In the genomic region with DNA sequence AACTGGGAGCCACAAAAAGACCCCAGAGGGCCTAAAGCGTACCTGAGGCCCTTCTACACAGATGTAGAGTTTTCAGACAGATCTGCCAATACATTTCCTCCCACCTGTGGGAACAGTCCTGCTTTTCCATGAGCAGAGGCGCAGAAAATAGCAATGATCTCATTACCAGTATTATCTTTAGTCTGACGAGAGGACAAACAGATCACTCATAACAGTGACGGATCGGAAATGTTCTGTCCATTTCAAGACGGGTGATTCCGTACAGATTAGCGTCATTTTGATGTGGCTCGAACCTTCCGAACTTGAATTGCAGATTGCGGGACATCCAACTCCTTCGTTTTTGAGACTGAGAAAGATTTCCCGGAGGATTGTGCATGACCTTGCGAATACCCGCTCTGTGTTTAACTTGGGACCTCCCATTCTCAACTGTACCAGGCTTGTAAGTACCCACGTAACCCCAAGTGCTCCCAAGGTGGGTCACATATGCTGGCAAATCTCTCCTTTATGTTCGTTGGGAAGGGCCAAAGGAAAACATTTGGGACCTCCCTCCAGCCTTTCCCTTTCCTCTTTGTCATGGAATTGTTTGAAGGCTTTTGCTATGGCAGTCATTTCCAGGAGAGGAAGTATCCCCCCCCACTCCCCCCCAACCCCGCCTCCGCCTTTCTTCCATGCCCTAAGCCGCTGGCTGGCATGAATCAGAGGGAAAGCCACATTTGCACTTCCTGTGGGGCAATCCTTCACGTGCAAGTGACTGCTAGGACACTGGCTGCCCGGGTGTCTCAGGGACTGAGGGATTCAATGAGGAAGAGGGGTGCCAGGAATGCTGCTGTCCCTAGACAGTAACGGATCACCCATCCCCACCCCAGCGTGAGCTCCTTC, we compare ENCODE assay signal across 9 mouse cellular contexts. TPM values are rescaled to one million over a fixed set of nuclear protein-coding genes. Genes with fewer than 3 reads are reported as not detected.
DNase-seq lines count a peak whose midpoint lies in the region; ATAC-seq and TF ChIP-seq lines count a peak whose summit lies in the region.
"Had no signal": no experiment of that assay in that cellular context is flagged by ENCODE, and none has a peak within 500 bp of the region (broad histone marks: within the 10 kb centered on the region; RNA-seq: fewer than 3 reads in every experiment).

No protein-coding gene starts in this region.

- H3K4me1 ChIP-seq in limb, embryonic 10.5 days, result peaks cover 31% of the 10 kb centered on the region
- H3K4me1 ChIP-seq in midbrain, embryonic 14.5 days (ENCODE audit: control insufficient read depth, insufficient read depth, low read length), result peaks cover 12% of the 10 kb centered on the region

- H3K9me3 ChIP-seq in limb, embryonic 10.5 days (replicated peaks), result no peaks in the 10 kb centered on the region
- H3K9me3 ChIP-seq in midbrain, embryonic 14.5 days (ENCODE audit: control insufficient read depth, low read length), result peaks cover 5% of the 10 kb centered on the region; the same call in 1 of the 2 replicates

- H3K36me3 ChIP-seq in limb, embryonic 10.5 days, result no peaks in the 10 kb centered on the region
- no peaks in the 10 kb centered on the region for H3K36me3 ChIP-seq in midbrain, embryonic 14.5 days (ENCODE audit: control insufficient read depth, insufficient read depth, low read length)

- no peak overlapping the region for H3K27ac ChIP-seq in layer of hippocampus, adult 2 months
- H3K27ac ChIP-seq in limb, embryonic 10.5 days, result peak overlapping the region; percentile 79
- peak overlapping the region; percentile 57 for H3K27ac ChIP-seq in midbrain, embryonic 14.5 days (replicated peaks; ENCODE audit: low read depth, low read length)

- DNase-seq in layer of hippocampus, adult 2 months (ENCODE audit: low spot score in 2 of 2), result no peak
- DNase-seq in layer of hippocampus, postnatal 14 days (ENCODE audit: low spot score in 2 of 2), result no peak
- peak; percentile 39 for DNase-seq in heart, adult 8-10 months (ENCODE audit: low spot score)
- DNase-seq in limb, embryonic 10.5 days (ENCODE audit: low spot score), result no peak
- peak; percentile 64 for DNase-seq in midbrain, embryonic 14.5 days
- DNase-seq in thymus, postnatal 0 days (ENCODE audit: low spot score), result no peak
- DNase-seq in adrenal gland, adult (ENCODE audit: inconsistent age in 2 of 2, low spot score in 1 of 2), result no peak
- DNase-seq in B cell, adult 2 months, result no peak

- no peak for TF ChIP-seq CTCF in layer of hippocampus, adult 2 months (conservative IDR thresholded peaks at IDR 0.05)

- peak; percentile 62 for ATAC-seq in midbrain, embryonic 14.5 days (ENCODE audit: low FRiP score, low TSS enrichment)

- WGBS in limb, embryonic 10.5 days, result 55% methylated on average over 24 of the region's 24 CpGs
- 38% methylated on average over 24 of the region's 24 CpGs for WGBS in midbrain, embryonic 14.5 days

- H3K4me3 ChIP-seq in layer of hippocampus, adult 2 months, result peak overlapping the region; percentile 30; the same call in 1 of the 2 replicates
- peak overlapping the region; percentile 36 for H3K4me3 ChIP-seq in limb, embryonic 10.5 days
- peak overlapping the region; percentile 15 for H3K4me3 ChIP-seq in midbrain, embryonic 14.5 days (replicated peaks; ENCODE audit: low read depth, low read length)

- H3K9ac ChIP-seq in midbrain, embryonic 14.5 days (replicated peaks; ENCODE audit: low read length), result no peak overlapping the region

- H3K4me2 ChIP-seq in midbrain, embryonic 14.5 days (ENCODE audit: low read length), result peak overlapping the region; percentile 51

- peaks cover 18% of the 10 kb centered on the region; the same call in 1 of the 2 replicates for H3K27me3 ChIP-seq in limb, embryonic 10.5 days (ENCODE audit: low read depth, poor library complexity, severe bottlenecking)
- no peaks in the 10 kb centered on the region for H3K27me3 ChIP-seq in midbrain, embryonic 14.5 days (ENCODE audit: control insufficient read depth, insufficient read depth, low read length)

RNA-seq across cellular contexts. Expression of gene Gsg1, which starts 2.1 kb away (rescaled TPM):
- total RNA-seq in layer of hippocampus, adult 2 months (2021), result under 1 TPM in 1 of 2 experiments, not detected in 1; 0.47 TPM
- total RNA-seq in layer of hippocampus, postnatal 14 days (2021), result under 1 TPM in 1 of 2 experiments, not detected in 1; 0.48 TPM
- total RNA-seq in heart, adult 8-10 months (2022), result under 1 TPM; 0.31 to 0.47 (median 0.42) TPM
- 0.80 and 1.5 TPM in 2 replicates for polyA plus RNA-seq in limb, embryonic 10.5 days (2016; fragmentation: Nextera tagmentation; extraction: Ambion mirVana)
- 0.18 and 0.22 TPM in 2 replicates for polyA plus RNA-seq in midbrain, embryonic 14.5 days (2014; fragmentation: Nextera tagmentation; extraction: Ambion mirVana)
- 0.64 and 0.66 TPM in 2 replicates for polyA plus RNA-seq in thymus, postnatal 0 days (2015; fragmentation: Nextera tagmentation; extraction: Ambion mirVana)
- total RNA-seq: liver, adult 2 months had no signal

RNA-seq across cellular contexts. Expression of gene Hebp1, which starts 54.3 kb away (rescaled TPM):
- 10 to 100 TPM; 74.1 to 79.1 TPM for total RNA-seq in layer of hippocampus, adult 2 months (2021)
- total RNA-seq in layer of hippocampus, postnatal 14 days (2021), result 10 to 100 TPM; 54.1 to 62.0 TPM
- total RNA-seq in heart, adult 8-10 months (2022), result 10 to 100 TPM; 56.9 to 61.7 (median 58.6) TPM
- polyA plus RNA-seq in limb, embryonic 10.5 days (2016; fragmentation: Nextera tagmentation; extraction: Ambion mirVana), result 3.8 and 4.3 TPM in 2 replicates
- polyA plus RNA-seq in midbrain, embryonic 14.5 days (2014; fragmentation: Nextera tagmentation; extraction: Ambion mirVana), result 3.5 and 8.0 TPM in 2 replicates
- 22.8 and 25.0 TPM in 2 replicates for polyA plus RNA-seq in thymus, postnatal 0 days (2015; fragmentation: Nextera tagmentation; extraction: Ambion mirVana)

RNA-seq across cellular contexts. Expression of gene Fam234b, which starts 54.3 kb away (rescaled TPM):
- 100 to 1,000 TPM; 161 to 166 TPM for total RNA-seq in layer of hippocampus, adult 2 months (2021)
- total RNA-seq in layer of hippocampus, postnatal 14 days (2021), result 100 to 1,000 TPM; 122 to 133 TPM
- 10 to 100 TPM in 2 of 4 experiments, 1 to 10 TPM in 2; 7.1 to 11.9 (median 10.3) TPM for total RNA-seq in heart, adult 8-10 months (2022)
- polyA plus RNA-seq in limb, embryonic 10.5 days (2016; fragmentation: Nextera tagmentation; extraction: Ambion mirVana), result 14.0 and 18.7 TPM in 2 replicates
- 122 and 133 TPM in 2 replicates for polyA plus RNA-seq in midbrain, embryonic 14.5 days (2014; fragmentation: Nextera tagmentation; extraction: Ambion mirVana)
- 34.0 and 35.4 TPM in 2 replicates for polyA plus RNA-seq in thymus, postnatal 0 days (2015; fragmentation: Nextera tagmentation; extraction: Ambion mirVana)

RNA-seq across cellular contexts. Expression of gene Pbp2, which starts 58.1 kb away (rescaled TPM):
- under 1 TPM in 1 of 2 experiments, not detected in 1; 0.27 TPM for total RNA-seq in layer of hippocampus, adult 2 months (2021)
- total RNA-seq in layer of hippocampus, postnatal 14 days (2021), result under 1 TPM; 0.41 to 0.60 TPM
- total RNA-seq in heart, adult 8-10 months (2022), result not detected
- polyA plus RNA-seq in limb, embryonic 10.5 days (2016; fragmentation: Nextera tagmentation; extraction: Ambion mirVana), result 0.11 and 0.19 TPM in 2 replicates
- polyA plus RNA-seq in midbrain, embryonic 14.5 days (2014; fragmentation: Nextera tagmentation; extraction: Ambion mirVana), result not detected in 2 replicates
- polyA plus RNA-seq in thymus, postnatal 0 days (2015; fragmentation: Nextera tagmentation; extraction: Ambion mirVana), result not detected in 2 replicates
- total RNA-seq: liver, adult 2 months had no signal
- polyA plus RNA-seq: liver, adult 2 months had no signal

Comparison
In these comparisons a context has a peak if more than half of its experiments do, and no peak if none do; other contexts are left out.
1. DNase-seq: peak in heart, adult 8-10 months (single experiment) and midbrain, embryonic 14.5 days (single experiment); none in layer of hippocampus, adult 2 months (0 of 2), layer of hippocampus, postnatal 14 days (0 of 2), limb, embryonic 10.5 days (single experiment), thymus, postnatal 0 days (single experiment), adrenal gland, adult (0 of 2) and B cell, adult 2 months (0 of 2).
2. RNA of gene Fam234b, which starts 54.3 kb away (total RNA-seq): 161 to 166 TPM in layer of hippocampus, adult 2 months and 122 to 133 TPM in layer of hippocampus, postnatal 14 days; 7.1 to 11.9 TPM in heart, adult 8-10 months; every median in the first group is over 4 times any median in the second.
3. Peak in every context shown above with its lines, with median percentiles within 50 percentile points of each other: H3K4me3 ChIP-seq.